Mouse (Mus musculus) G1E (cell line): Measurements from ENCODE around the gene Prpf18.

Source experiments
- CTCF ChIP-seq: IDR thresholded peaks from 2 replicates; pipeline ENCODE4 v1.5.1; 2012; ENCODE audit warnings: low read depth, low read length, inconsistent platforms, mixed read lengths
- GATA1 ChIP-seq: IDR thresholded peaks from 2 replicates; pipeline ENCODE4 v1.6.1; 2012; ENCODE audit warnings: borderline replicate concordance, low read length, inconsistent platforms, mixed read lengths
- TAL1 ChIP-seq: conservative IDR thresholded peaks from 2 replicates; pipeline ENCODE4 v1.6.1; 2012; ENCODE audit warnings: low read depth, low read length, inconsistent platforms, mixed read lengths

DNA sequence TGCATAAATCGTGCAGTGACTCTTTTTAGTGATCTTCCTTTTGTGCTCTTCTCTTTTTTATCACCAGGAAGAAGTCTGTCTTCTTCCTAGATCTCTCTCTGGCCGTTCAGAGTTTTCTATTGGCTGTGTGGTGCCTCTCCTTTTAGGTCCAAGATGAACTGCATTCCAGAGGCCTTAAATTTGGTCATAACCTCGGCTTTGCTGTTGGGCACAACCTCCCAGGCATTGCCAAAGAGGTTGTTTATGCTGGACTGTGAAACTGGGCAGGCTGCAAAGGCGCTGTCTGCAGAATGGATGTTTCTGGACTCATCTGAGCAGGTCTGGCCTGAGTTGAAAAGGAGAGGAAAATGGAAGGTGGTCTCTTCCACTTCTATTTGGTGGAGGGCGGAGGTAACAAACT is 73.6 kb downstream of the Prpf18 start:
- TF ChIP-seq CTCF (no peak), GATA1 (no peak), TAL1 (no peak)
